Mouse (Mus musculus) embryonic fibroblast, embryonic 13.5 days (primary cell): ENCODE data around the gene Cyth4. TPM values are rescaled to one million over a fixed set of nuclear protein-coding genes. Genes with fewer than 3 reads are reported as not detected.

ENCODE experiments used
- H3K27ac ChIP-seq: 2 replicates; pipeline ENCODE4 v1.5.1; 2012; ENCODE audit warnings: low read length, control low read depth, inconsistent platforms; ENCODE audit not compliant: insufficient read depth
- H3K4me1 ChIP-seq: 2 replicates; pipeline ENCODE4 v1.6.1; 2011; ENCODE audit warnings: low read length; ENCODE audit not compliant: control insufficient read depth, insufficient read depth
- H3K4me3 ChIP-seq: 2 replicates; pipeline ENCODE4 v1.5.1; 2011; ENCODE audit warnings: mild to moderate bottlenecking, control low read depth, low read length; ENCODE audit not compliant: insufficient read depth
- CTCF ChIP-seq: IDR thresholded peaks from 2 replicates; pipeline ENCODE4 v1.5.1; 2011; ENCODE audit warnings: mild to moderate bottlenecking, control low read depth, low read length, moderate library complexity, borderline replicate concordance; ENCODE audit not compliant: insufficient read depth
- POLR2A ChIP-seq: IDR thresholded peaks from 2 replicates; pipeline ENCODE4 v1.6.1; 2011; ENCODE audit warnings: low read depth, mild to moderate bottlenecking, control low read depth, low read length, moderate library complexity
- polyA plus RNA-seq: library from polyadenylated mRNA; stranded (reverse); fragments of >200 nt; gene quantifications from 2 replicates; pipeline ENCODE4 v1.2.4, GENCODE M21; 2011; ENCODE audit warnings: low read depth; ENCODE audit not compliant: missing spikeins, insufficient read length

The Cyth4 gene
- polyA plus RNA-seq, 1 experiment: 1.3 TPM

GRCm38 (mm10) chr15:78595468-78595867 is 1.4 kb upstream of the Cyth4 start:
- TF ChIP-seq CTCF (no peak), POLR2A (no peak)
- H3K4me3 ChIP-seq: no peak overlapping the region
- no peak overlapping the region for H3K27ac ChIP-seq
- no peaks in the 10 kb centered on the region for H3K4me1 ChIP-seq

GRCm38 (mm10) chr15:78596504-78596903 is 343 bp upstream of the Cyth4 start:
- H3K27ac ChIP-seq: no peak overlapping the region
- H3K4me1 ChIP-seq: no peaks in the 10 kb centered on the region
- no peak overlapping the region for H3K4me3 ChIP-seq
- TF ChIP-seq POLR2A (no peak), CTCF (no peak)

GRCm38 (mm10) chr15:78597729-78598128 is 882 bp downstream of the Cyth4 start:
- Histone ChIP-seq H3K27ac (no peak overlapping the region), H3K4me3 (no peak overlapping the region), H3K4me1 (no peaks in the 10 kb centered on the region)
- no peak for TF ChIP-seq CTCF
- no peak for TF ChIP-seq POLR2A

- no peak overlapping the region for H3K4me3 ChIP-seq
- TF ChIP-seq POLR2A (no peak), CTCF (no peak)
- H3K4me1 ChIP-seq: no peaks in the 10 kb centered on the region
- no peak overlapping the region for H3K27ac ChIP-seq
Observed at GRCm38 (mm10) chr15:78599124-78599523, 2.3 kb downstream of the Cyth4 start.

- Histone ChIP-seq H3K4me3 (no peak overlapping the region), H3K27ac (no peak overlapping the region)
- TF ChIP-seq POLR2A (no peak), CTCF (no peak)
Observed at GRCm38 (mm10) chr15:78599529-78600193, 2.8 kb downstream of the Cyth4 start.

GRCm38 (mm10) chr15:78601180-78601579 is 4.3 kb downstream of the Cyth4 start:
- Histone ChIP-seq H3K4me1 (no peaks in the 10 kb centered on the region), H3K4me3 (no peak overlapping the region), H3K27ac (no peak overlapping the region)
- no peak for TF ChIP-seq CTCF
- TF ChIP-seq POLR2A: no peak

More at GRCm38 (mm10) chr15:78599529-78600193, 2.8 kb downstream of the Cyth4 start:
- no peaks in the 10 kb centered on the region for H3K4me1 ChIP-seq

- Histone ChIP-seq H3K4me1 (no peaks in the 10 kb centered on the region), H3K4me3 (no peak overlapping the region), H3K27ac (no peak overlapping the region)
- TF ChIP-seq CTCF (no peak), POLR2A (no peak)
Observed at GRCm38 (mm10) chr15:78604255-78604654, 7.4 kb downstream of the Cyth4 start.

- no peaks in the 10 kb centered on the region for H3K4me1 ChIP-seq
- no peak overlapping the region for H3K27ac ChIP-seq
- no peak overlapping the region for H3K4me3 ChIP-seq
- TF ChIP-seq POLR2A (no peak), CTCF (no peak)
Observed at GRCm38 (mm10) chr15:78605371-78605791, 8.5 kb downstream of the Cyth4 start.

- TF ChIP-seq CTCF: no peak
- TF ChIP-seq POLR2A: no peak
Observed at GRCm38 (mm10) chr15:78606059-78606458, 9.2 kb downstream of the Cyth4 start.

GRCm38 (mm10) chr15:78607463-78607862 is 10.6 kb downstream of the Cyth4 start:
- Histone ChIP-seq H3K27ac (no peak overlapping the region), H3K4me3 (no peak overlapping the region), H3K4me1 (no peaks in the 10 kb centered on the region)
- TF ChIP-seq POLR2A (no peak), CTCF (no peak)

More at GRCm38 (mm10) chr15:78606059-78606458, 9.2 kb downstream of the Cyth4 start:
- Histone ChIP-seq H3K27ac (no peak overlapping the region), H3K4me1 (no peaks in the 10 kb centered on the region), H3K4me3 (no peak overlapping the region)
